Mouse (Mus musculus) left cerebral cortex, postnatal 25 days (tissue): Measurements from ENCODE around the gene Rbfox1. TPM values are rescaled to one million over a fixed set of nuclear protein-coding genes. Genes with fewer than 3 reads are reported as not detected.

Experiments
- DNase-seq, 2 experiments: peaks; one replicate each; pipeline ENCODE4 v3.0.0; 2022; ENCODE audit warnings: low spot score in 2 of 2, mixed read lengths in 1 of 2
- intact Hi-C: fragments of 180-260 bp; cut with DNase I; formaldehyde crosslinking; loops from one replicate; pipeline ENCODE4 v1.15.1; 2025
- total RNA-seq, 2 experiments: library from RNA; stranded (reverse); gene quantifications; 2 replicates each; pipeline ENCODE4 v1.2.3; 2021

The Rbfox1 gene
- total RNA-seq, 2 experiments from 2014 or later = 322 to 343 TPM

- intact Hi-C loops = no loop called here
These were observed 1315.1 kb downstream of the Rbfox1 start for GRCm38 (mm10) chr16:7200239-7200638.

GRCm38 (mm10) chr16:7201816-7202215 lies 1316.7 kb downstream of the Rbfox1 start:
- intact Hi-C loops = no loop called here
- no peak for DNase-seq

More at GRCm38 (mm10) chr16:7200239-7200638, 1315.1 kb downstream of the Rbfox1 start:
- no peak for DNase-seq

DNA sequence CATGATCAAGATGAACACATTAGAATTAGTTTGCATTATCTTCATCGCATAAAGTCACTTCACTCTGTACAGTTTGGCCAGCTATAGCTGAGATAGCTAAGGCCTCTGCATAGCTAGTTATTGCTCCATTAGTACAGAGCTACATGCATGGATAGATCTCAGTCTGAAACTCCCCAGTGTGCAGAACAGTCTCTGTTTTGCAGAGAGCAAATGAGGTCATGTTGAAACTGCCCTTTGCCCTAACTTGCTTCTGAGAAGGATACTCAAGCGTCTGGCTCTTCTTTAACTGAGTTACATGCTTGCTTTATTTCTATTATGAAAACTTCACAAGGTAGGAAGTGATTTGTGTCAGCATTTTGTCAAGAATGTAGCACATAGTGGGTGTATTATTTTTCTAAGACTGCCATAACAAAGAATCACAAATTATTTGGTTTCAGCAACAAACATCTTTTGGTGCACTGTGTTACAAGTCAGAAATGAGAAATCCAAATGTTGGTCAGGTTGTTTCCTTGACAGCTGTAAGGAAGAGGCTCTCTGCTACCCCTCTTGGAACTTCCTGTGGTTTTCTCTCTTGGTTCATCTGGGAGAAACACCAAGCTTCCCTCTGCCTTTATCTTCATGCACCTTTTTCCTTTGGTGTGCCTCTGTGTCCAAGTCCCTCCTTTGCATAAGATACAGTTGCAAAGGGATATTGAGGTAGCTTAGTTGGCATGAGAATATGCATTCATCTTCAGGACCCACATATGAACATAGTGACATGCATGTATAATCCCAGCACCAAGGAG lies 1321.2 kb downstream of the Rbfox1 start:
- intact Hi-C loops = no loop called here
- DNase-seq = no peak

- peak in 1 of 2 experiments; percentile 55 for DNase-seq
- intact Hi-C loops = no loop called here
These were observed 1322.4 kb downstream of the Rbfox1 start for GRCm38 (mm10) chr16:7207599-7207998.

- intact Hi-C loops = no loop called here
- DNase-seq = peak in 1 of 2 experiments; percentile 65
These were observed 1327.6 kb downstream of the Rbfox1 start for GRCm38 (mm10) chr16:7212756-7213155.

- intact Hi-C loops = loop anchor here (5.0 kb wide), 1 partner anchor 34 kb away; no protein-coding TSS in a partner anchor
- peak in 1 of 2 experiments; percentile 75 for DNase-seq
These were observed 1338.1 kb downstream of the Rbfox1 start for GRCm38 (mm10) chr16:7223265-7223664.

DNA sequence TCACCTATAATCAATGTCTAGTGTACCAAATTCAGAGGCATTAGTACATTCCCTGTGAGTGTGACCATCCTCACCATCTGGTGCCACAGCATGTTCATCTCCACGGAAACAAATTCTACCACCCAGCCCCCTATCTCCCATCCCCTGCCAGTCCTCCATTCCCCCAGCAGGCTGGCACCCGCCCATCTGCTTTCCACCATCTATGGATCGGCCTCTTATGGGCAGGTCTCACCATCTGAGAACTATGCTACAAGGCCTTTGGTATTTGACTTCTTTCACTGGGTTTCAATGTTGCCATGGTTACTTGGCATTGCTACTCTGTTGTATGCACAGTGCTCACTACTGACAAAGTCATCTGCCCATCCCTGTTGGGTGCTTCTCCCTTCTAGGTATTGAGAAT lies 1340.8 kb downstream of the Rbfox1 start:
- DNase-seq = peak in 1 of 2 experiments; percentile 24
- intact Hi-C loops = no loop called here

DNA sequence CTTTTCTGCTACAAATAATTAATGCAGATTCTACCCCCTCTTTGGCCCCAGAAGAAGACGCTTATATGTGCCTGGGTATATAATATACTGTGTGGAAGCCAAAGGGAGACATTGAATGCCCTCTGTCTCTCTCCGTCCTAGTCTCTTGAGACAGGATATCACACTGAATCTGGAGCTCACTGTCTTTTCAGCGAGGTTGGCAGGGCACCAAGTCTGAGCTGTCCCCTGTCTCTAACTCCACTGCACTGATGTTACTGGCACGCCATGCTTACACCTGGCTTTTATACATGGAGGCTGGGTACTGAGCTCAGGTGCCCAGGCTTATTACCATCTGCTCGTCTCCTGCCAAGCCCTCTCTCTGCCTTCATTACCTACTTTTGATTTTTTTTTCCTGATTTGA lies 1343.1 kb downstream of the Rbfox1 start:
- peak in 1 of 2 experiments; percentile 16 for DNase-seq
- intact Hi-C loops = no loop called here

DNA sequence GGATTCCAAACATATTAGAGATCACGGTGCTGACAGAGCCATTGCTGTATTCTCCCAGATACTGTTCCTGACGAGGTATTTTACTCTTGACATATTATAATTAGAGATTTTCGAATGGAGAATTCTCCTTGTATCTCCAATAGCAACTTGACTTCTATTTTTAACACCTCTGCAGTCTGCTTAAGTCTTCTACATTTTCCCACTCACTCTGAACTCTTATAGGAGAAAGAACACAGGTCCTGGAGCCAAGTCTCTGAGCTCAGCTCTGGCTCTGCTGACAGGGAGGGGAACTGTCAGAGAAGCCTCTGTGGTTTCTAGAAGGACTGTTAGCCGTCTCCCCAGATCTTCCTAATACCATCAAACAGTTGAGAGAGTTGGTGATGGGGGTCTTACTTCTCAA lies 1344.1 kb downstream of the Rbfox1 start:
- intact Hi-C loops = no loop called here
- peak in 1 of 2 experiments; percentile 53 for DNase-seq

DNA sequence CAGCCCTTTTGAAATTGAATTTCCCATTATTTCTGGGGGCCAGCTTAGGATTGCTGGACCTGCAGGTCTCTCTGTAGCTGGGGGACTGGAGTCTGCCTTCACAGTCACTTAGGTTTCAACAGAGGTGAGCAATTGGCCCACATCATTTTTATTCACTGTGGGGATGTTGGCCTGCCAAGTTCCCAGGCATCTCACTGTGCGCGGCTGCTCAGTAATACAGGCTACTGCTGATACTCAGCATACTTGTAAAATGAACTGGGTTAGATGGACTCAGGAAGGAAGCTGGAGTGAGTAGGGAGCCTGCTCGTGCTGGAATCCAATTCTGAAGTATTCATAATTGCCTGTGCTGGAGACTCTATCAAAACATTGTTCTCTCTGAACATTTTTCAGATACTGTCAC lies 1356.5 kb downstream of the Rbfox1 start:
- intact Hi-C loops = no loop called here
- no peak for DNase-seq

- intact Hi-C loops = no loop called here
- DNase-seq = no peak
These were observed 1357.3 kb downstream of the Rbfox1 start for GRCm38 (mm10) chr16:7242501-7242900.

DNA sequence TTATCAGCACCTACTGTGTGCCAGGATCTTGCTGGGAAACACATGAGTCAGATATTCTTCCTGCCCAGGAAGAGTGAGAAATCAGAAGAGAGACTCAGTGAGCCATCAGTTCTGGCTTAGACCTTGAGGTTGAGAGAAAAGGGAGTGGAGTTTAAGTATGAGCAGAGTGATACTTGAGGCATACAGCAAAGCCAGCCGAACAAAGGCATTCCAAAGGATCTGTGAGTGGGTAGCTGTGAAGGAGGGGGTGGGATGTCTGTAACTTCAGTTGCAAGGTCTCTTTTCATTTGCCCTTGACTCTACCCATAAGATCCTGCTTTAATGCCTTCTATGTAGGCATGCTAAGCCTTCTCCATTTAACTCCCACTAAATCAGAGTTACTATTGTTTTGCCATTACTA lies 1359.2 kb downstream of the Rbfox1 start:
- no peak for DNase-seq
- intact Hi-C loops = no loop called here

DNA sequence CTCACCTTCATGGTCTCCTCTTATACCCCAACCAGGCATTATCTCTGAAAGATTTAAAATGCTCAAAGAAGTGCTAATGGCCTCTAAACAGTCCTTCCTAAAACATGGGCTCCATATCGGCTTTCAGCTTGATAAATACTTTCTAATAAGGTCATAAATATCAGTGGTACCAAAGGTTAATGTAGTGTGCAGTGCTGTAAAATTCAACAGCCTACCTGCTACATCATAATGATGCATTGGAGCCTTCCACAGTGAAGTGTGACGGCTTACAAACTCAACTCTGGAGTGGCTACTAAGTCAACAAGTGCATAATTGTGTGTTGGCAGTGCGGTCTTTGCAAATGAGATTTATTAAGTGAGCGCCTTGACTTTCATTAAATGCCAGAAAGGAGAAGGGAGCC lies 1366.5 kb downstream of the Rbfox1 start:
- intact Hi-C loops = no loop called here
- DNase-seq = no peak

- DNase-seq = peak; percentile 37 to 84
- intact Hi-C loops = loop anchor here (5.0 kb wide), 1 partner anchor 35 kb away; no protein-coding TSS in a partner anchor
These were observed 1372.2 kb downstream of the Rbfox1 start for GRCm38 (mm10) chr16:7257366-7257765.

DNA sequence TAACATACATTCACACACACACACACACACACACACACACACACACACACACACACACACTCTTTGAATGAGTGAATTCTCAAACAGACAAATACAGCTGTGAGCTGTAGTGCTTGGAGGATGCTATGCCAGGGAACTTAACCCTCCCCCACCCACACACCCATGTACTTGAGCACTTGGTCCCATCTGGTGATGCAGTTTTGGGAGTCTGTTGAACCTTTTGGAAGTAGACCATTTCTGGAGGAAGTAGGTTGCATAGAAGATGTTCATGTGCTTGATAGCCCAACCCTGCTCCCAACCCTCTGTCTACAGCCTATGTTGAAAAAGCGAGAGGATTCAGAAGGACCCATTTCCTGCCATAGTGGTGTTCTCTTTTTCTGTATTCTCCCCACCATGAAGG lies 1378.1 kb downstream of the Rbfox1 start:
- intact Hi-C loops = no loop called here
- DNase-seq = peak in 1 of 2 experiments; percentile 65

GRCm38 (mm10) chr16:7265715-7266114 lies 1380.6 kb downstream of the Rbfox1 start:
- peak in 1 of 2 experiments; percentile 68 for DNase-seq
- intact Hi-C loops = no loop called here

DNA sequence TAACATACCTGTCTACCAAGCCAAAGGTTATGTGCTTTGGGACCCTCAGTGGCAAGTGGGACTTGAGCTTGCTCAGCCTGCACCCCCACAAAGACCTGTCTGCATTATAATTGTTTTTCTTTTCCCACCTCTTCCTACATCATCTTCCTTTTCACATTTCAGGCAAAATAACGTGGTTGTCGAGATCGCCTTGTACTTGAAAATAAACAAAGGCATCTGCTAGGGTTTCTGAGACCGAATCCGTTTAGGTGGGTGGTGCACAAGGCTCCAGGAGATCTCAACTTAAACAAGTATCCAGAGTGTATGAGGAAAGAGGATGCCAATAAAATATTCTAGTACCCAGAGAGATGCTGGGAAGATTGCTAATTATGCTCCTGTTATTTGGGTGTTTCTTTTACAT lies 1390.3 kb downstream of the Rbfox1 start:
- intact Hi-C loops = loop anchor here (5.0 to 10.0 kb wide), 2 partner anchors 228 to 729 kb away; no protein-coding TSS in a partner anchor
- peak in 1 of 2 experiments; percentile 54 for DNase-seq

- peak in 1 of 2 experiments; percentile 41 for DNase-seq
- intact Hi-C loops = loop anchor here (5.0 to 10.0 kb wide), 2 partner anchors 229 to 729 kb away; no protein-coding TSS in a partner anchor
These were observed 1390.7 kb downstream of the Rbfox1 start for GRCm38 (mm10) chr16:7275901-7276300.

DNA sequence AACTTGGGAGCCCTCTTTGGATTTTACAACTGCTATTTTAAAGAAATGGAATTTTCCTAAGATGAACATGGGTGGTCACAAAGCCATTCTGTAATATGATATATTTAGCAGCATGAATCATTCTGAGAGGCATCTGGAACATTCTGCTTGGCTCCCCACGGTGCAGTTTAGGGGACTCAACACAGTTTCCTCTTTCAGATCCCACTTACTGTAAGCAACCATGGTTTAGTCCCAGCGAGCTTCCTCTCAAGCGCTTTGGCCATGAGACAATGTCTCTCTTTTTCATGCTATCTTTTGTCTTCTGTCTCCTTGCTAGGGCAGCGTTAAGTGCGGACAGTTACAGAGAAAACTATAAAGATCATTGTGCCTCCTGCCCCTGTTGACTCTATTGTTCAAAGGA lies 1394.4 kb downstream of the Rbfox1 start:
- intact Hi-C loops = loop anchor here (5.0 to 10.0 kb wide), 2 partner anchors 232 to 725 kb away; no protein-coding TSS in a partner anchor
- DNase-seq = peak; percentile 43 to 82

GRCm38 (mm10) chr16:7282257-7282656 lies 1397.1 kb downstream of the Rbfox1 start:
- intact Hi-C loops = no loop called here
- DNase-seq = peak; percentile 49 to 77
